Mouse (Mus musculus) colon, adult 2 months (tissue): ENCODE data around the gene Gm3460. TPM values are rescaled to one million over a fixed set of nuclear protein-coding genes. Genes with fewer than 3 reads are reported as not detected.

Experiments used
- polyA plus RNA-seq: library from polyadenylated mRNA; depleted of rRNA; stranded (reverse); fragments of >200 nt; gene quantifications from 2 replicates; pipeline ENCODE4 v1.2.3, GENCODE M21; 2012; rRNA removed

Gm3460 gene
- polyA plus RNA-seq: not detected in 2 replicates

GRCm38 (mm10) chr14:6622318-6622717 lies at the start of gene Gm3460:
TSS of gene Gm3460 (minus strand) at chr14:6622418.

GRCm38 (mm10) chr14:6590513-6590912 lies 31.7 kb downstream of the Gm3460 start, which contains the start of gene Gm3629:
TSS of gene Gm3629 (minus strand) at chr14:6590613.

Other genes starting within 250 kb of the Gm3460 start
- not detected in 2 replicates for gene Gm16440, start 232.1 kb downstream of the Gm3460 start, polyA plus RNA-seq
- gene Gm3591, start 209.9 kb downstream of the Gm3460 start, polyA plus RNA-seq: 0.06 and 0.21 TPM in 2 replicates
- not detected in 2 replicates for gene Gm3594, start 177.8 kb downstream of the Gm3460 start, polyA plus RNA-seq
- not detected in 2 replicates for gene Gm8356, start 85.1 kb downstream of the Gm3460 start, polyA plus RNA-seq
- gene Gm3629, start 31.8 kb downstream of the Gm3460 start, polyA plus RNA-seq: not detected in 2 replicates
- gene Gm10251, start 61.8 kb upstream of the Gm3460 start, polyA plus RNA-seq: 0.06 TPM in 1 of 2 replicates, not detected in the other
- not detected in 2 replicates for gene Gm8050, start 97.8 kb upstream of the Gm3460 start, polyA plus RNA-seq
- gene Gm3636, start 119.9 kb upstream of the Gm3460 start, polyA plus RNA-seq: 0.23 TPM in 1 of 2 replicates, not detected in the other
- not detected in 2 replicates for gene Gm8362, start 152.0 kb upstream of the Gm3460 start, polyA plus RNA-seq
- gene Gm3642, start 217.9 kb upstream of the Gm3460 start, polyA plus RNA-seq: not detected in 2 replicates